ENCODE assay signal across 10 mouse cellular contexts in the genomic region with DNA sequence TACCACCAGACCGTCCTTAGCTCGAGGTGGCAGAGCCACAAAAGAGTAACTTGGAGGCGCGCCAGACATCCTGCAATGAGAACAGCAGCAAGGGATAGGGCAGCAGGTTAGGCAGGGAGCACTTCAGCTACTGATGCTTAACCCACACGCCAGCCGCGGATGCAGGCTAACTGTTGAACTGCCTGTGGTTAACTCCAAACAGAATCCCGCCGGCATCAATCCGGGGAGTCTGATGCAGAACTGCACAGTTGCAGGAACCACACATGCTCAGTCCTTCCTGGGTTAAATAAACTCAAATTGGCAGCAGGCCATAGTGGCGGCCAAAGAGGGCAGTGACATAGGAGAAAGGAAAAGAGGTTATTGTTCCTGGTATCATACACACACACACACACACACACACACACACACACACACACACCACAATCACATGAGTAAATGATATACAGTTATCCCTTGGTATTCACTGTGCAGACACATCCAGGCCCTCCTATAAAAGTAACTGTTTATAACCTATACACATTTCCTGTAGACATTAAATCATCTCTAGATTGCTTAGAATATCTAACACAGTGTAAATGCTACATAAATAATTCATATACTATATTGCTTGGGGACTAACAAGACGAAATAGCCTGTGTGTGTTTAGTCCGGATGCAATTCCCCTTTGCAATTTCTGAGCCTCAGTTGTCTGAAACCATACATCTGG. TPM values are rescaled to one million over a fixed set of nuclear protein-coding genes. Genes with fewer than 3 reads are reported as not detected.
DNase-seq lines count a peak whose midpoint lies in the region; ATAC-seq and TF ChIP-seq lines count a peak whose summit lies in the region.
"Had no signal": no experiment of that assay in that cellular context is flagged by ENCODE, and none has a peak within 500 bp of the region (broad histone marks: within the 10 kb centered on the region; RNA-seq: fewer than 3 reads in every experiment).

No protein-coding gene starts in this region.

- H3K4me3 ChIP-seq in kidney, embryonic 15.5 days (replicated peaks) = no peak overlapping the region
- H3K4me3 ChIP-seq in lung, embryonic 14.5 days (ENCODE audit: low read depth, low read length) = no peak overlapping the region
- H3K4me3 ChIP-seq: embryonic facial prominence, embryonic 13.5 days had no signal

- H3K27me3 ChIP-seq in kidney, embryonic 15.5 days = no peaks in the 10 kb centered on the region
- no peaks in the 10 kb centered on the region for H3K27me3 ChIP-seq in lung, embryonic 14.5 days (ENCODE audit: insufficient read depth, low read length)
- H3K27me3 ChIP-seq: embryonic facial prominence, embryonic 13.5 days had no signal

- no peaks in the 10 kb centered on the region for H3K36me3 ChIP-seq in kidney, embryonic 15.5 days
- no peaks in the 10 kb centered on the region for H3K36me3 ChIP-seq in lung, embryonic 14.5 days (ENCODE audit: insufficient read depth)
- H3K36me3 ChIP-seq: embryonic facial prominence, embryonic 13.5 days had no signal

- no peak for TF ChIP-seq CTCF in lung, embryonic 14.5 days (IDR thresholded peaks at IDR 0.05; ENCODE audit: low read depth)

- no peak overlapping the region for H3K27ac ChIP-seq in kidney, embryonic 15.5 days
- no peak overlapping the region for H3K27ac ChIP-seq in lung, embryonic 14.5 days (ENCODE audit: low read depth)
- H3K27ac ChIP-seq: embryonic facial prominence, embryonic 13.5 days had no signal

- 0 out of 2 replicates have a peak overlapping the region, but pooled peaks have one; percentile 3 for H3K4me2 ChIP-seq in kidney, embryonic 15.5 days
- H3K4me2 ChIP-seq in lung, embryonic 14.5 days = no peak overlapping the region
- H3K4me2 ChIP-seq: embryonic facial prominence, embryonic 13.5 days had no signal

- 60% methylated on average over 13 of the region's 13 CpGs for WGBS in kidney, embryonic 15.5 days
- WGBS in lung, embryonic 14.5 days = 43% methylated on average over 13 of the region's 13 CpGs

- ATAC-seq in kidney, embryonic 15.5 days (replicated peaks; ENCODE audit: low FRiP score) = no peak; the same call in 1 of the 2 replicates
- ATAC-seq in lung, embryonic 14.5 days (ENCODE audit: insufficient read depth) = peak; percentile 58; the same call in 1 of the 2 replicates

- peak; percentile 45 for DNase-seq in adrenal gland, postnatal 10 days
- DNase-seq in adrenal gland, adult 2 months = no peak
- DNase-seq in kidney, adult 18-20 months = no peak
- DNase-seq in cerebellum, adult 8-10 months = peak; percentile 73
- DNase-seq in lung, embryonic 14.5 days = peak; percentile 80
- DNase-seq in thymus, postnatal 10 days (ENCODE audit: low spot score in 2 of 2) = no peak
- no peak for DNase-seq in thymus, postnatal 14 days
- DNase-seq: thymus, adult 18-20 months had no signal

- H3K9ac ChIP-seq in kidney, embryonic 15.5 days = no peak overlapping the region
- no peak overlapping the region for H3K9ac ChIP-seq in lung, embryonic 14.5 days
- H3K9ac ChIP-seq: embryonic facial prominence, embryonic 13.5 days had no signal

- no peaks in the 10 kb centered on the region for H3K9me3 ChIP-seq in kidney, embryonic 15.5 days (replicated peaks)
- no peaks in the 10 kb centered on the region for H3K9me3 ChIP-seq in lung, embryonic 14.5 days (ENCODE audit: low read depth, low read length)
- H3K9me3 ChIP-seq: embryonic facial prominence, embryonic 13.5 days had no signal

- peaks cover 19% of the 10 kb centered on the region for H3K4me1 ChIP-seq in kidney, embryonic 15.5 days
- peaks cover 7% of the 10 kb centered on the region for H3K4me1 ChIP-seq in lung, embryonic 14.5 days (ENCODE audit: insufficient read depth)

RNA-seq across cellular contexts. Expression of a gene that starts 17.8 kb away (rescaled TPM):
- 10 to 100 TPM; 18.1 to 27.5 TPM for total RNA-seq in adrenal gland, postnatal 10 days (2021)
- 10 to 100 TPM; 31.4 to 53.7 TPM for total RNA-seq in adrenal gland, adult 2 months (2021)
- polyA plus RNA-seq in adrenal gland, adult 2 months (2012; rRNA removed) = 7.7 and 9.6 TPM in 2 replicates
- 6.2 and 8.6 TPM in 2 replicates for polyA plus RNA-seq in kidney, embryonic 15.5 days (2015; fragmentation: Nextera tagmentation; extraction: Ambion mirVana)
- 1.9 and 2.4 TPM in 2 replicates for polyA plus RNA-seq in lung, embryonic 14.5 days (2014; fragmentation: Nextera tagmentation; extraction: Ambion mirVana)

RNA-seq across cellular contexts. Expression of a gene that starts 46.4 kb away (rescaled TPM):
- total RNA-seq in adrenal gland, postnatal 10 days (2021) = 10 to 100 TPM; 15.8 to 17.6 TPM
- 10 to 100 TPM; 17.8 to 18.0 TPM for total RNA-seq in adrenal gland, adult 2 months (2021)
- polyA plus RNA-seq in adrenal gland, adult 2 months (2012; rRNA removed) = 2.6 and 2.8 TPM in 2 replicates
- 8.9 and 9.8 TPM in 2 replicates for polyA plus RNA-seq in kidney, embryonic 15.5 days (2015; fragmentation: Nextera tagmentation; extraction: Ambion mirVana)
- polyA plus RNA-seq in lung, embryonic 14.5 days (2014; fragmentation: Nextera tagmentation; extraction: Ambion mirVana) = 11.8 and 12.5 TPM in 2 replicates

RNA-seq across cellular contexts. Expression of a gene that starts 48.6 kb away (rescaled TPM):
- 10 to 100 TPM; 19.8 to 20.7 TPM for total RNA-seq in adrenal gland, postnatal 10 days (2021)
- total RNA-seq in adrenal gland, adult 2 months (2021) = 10 to 100 TPM; 14.9 to 28.4 TPM
- polyA plus RNA-seq in adrenal gland, adult 2 months (2012; rRNA removed) = 2.1 and 2.8 TPM in 2 replicates
- polyA plus RNA-seq in kidney, embryonic 15.5 days (2015; fragmentation: Nextera tagmentation; extraction: Ambion mirVana) = 28.5 and 29.1 TPM in 2 replicates
- polyA plus RNA-seq in lung, embryonic 14.5 days (2014; fragmentation: Nextera tagmentation; extraction: Ambion mirVana) = 21.5 and 28.1 TPM in 2 replicates

Comparison
In these comparisons a context has a peak if more than half of its experiments do, and no peak if none do; other contexts are left out.
1. DNase-seq: peak in adrenal gland, postnatal 10 days (single experiment), cerebellum, adult 8-10 months (single experiment) and lung, embryonic 14.5 days (single experiment); none in adrenal gland, adult 2 months (single experiment), kidney, adult 18-20 months (single experiment), thymus, postnatal 10 days (0 of 2) and thymus, postnatal 14 days (single experiment).